Mouse (Mus musculus): ENCODE results near the gene Cela1. TPM values are rescaled to one million over a fixed set of nuclear protein-coding genes. Genes with fewer than 3 reads are reported as not detected.

Gene Cela1
- polyA plus RNA-seq (2014; fragmentation: Illumina TruSeq; extraction: RNeasy Lipid Tissue Mini Kit (QIAGEN cat#74804); ENCODE audit: low read depth, low replicate concordance) = not detected

GRCm38 (mm10) chr15:100687430-100687971, at the start of gene Cela1:
Cela1 (minus strand) TSS chr15:100687921.

GRCm38 (mm10) chr15:100729281-100729985, 41.7 kb upstream of the Cela1 start, which contains the start of gene Galnt6:
Galnt6 (minus strand) TSS chr15:100729376.

GRCm38 (mm10) chr15:100669337-100669736, 18.4 kb downstream of the Cela1 start, which contains the start of gene Bin2:
Bin2 (minus strand) TSS chr15:100669553.

GRCm38 (mm10) chr15:100636700-100637501, 50.8 kb downstream of the Cela1 start, which contains the start of gene Smagp:
Smagp (minus strand) TSS chr15:100636940.

Other genes starting within 250 kb of the Cela1 start
- 8.6 TPM for gene Letmd1, start 218.9 kb downstream of the Cela1 start, polyA plus RNA-seq (2014; fragmentation: Illumina TruSeq; extraction: RNeasy Lipid Tissue Mini Kit (QIAGEN cat#74804); ENCODE audit: low read depth, low replicate concordance)
- gene Csrnp2, start 192.4 kb downstream of the Cela1 start, polyA plus RNA-seq (2014; fragmentation: Illumina TruSeq; extraction: RNeasy Lipid Tissue Mini Kit (QIAGEN cat#74804); ENCODE audit: low read depth, low replicate concordance) = 11.5 TPM
- 9.3 TPM for gene Tfcp2, start 135.9 kb downstream of the Cela1 start, polyA plus RNA-seq (2014; fragmentation: Illumina TruSeq; extraction: RNeasy Lipid Tissue Mini Kit (QIAGEN cat#74804); ENCODE audit: low read depth, low replicate concordance)
- gene Pou6f1, start 87.9 kb downstream of the Cela1 start, polyA plus RNA-seq (2014; fragmentation: Illumina TruSeq; extraction: RNeasy Lipid Tissue Mini Kit (QIAGEN cat#74804); ENCODE audit: low read depth, low replicate concordance) = 12.5 TPM
- 106 TPM for gene Dazap2, start 72.6 kb downstream of the Cela1 start, polyA plus RNA-seq (2014; fragmentation: Illumina TruSeq; extraction: RNeasy Lipid Tissue Mini Kit (QIAGEN cat#74804); ENCODE audit: low read depth, low replicate concordance)
- not detected for gene Smagp, start 51.0 kb downstream of the Cela1 start, polyA plus RNA-seq (2014; fragmentation: Illumina TruSeq; extraction: RNeasy Lipid Tissue Mini Kit (QIAGEN cat#74804); ENCODE audit: low read depth, low replicate concordance)
- 10.4 TPM for gene Bin2, start 18.4 kb downstream of the Cela1 start, polyA plus RNA-seq (2014; fragmentation: Illumina TruSeq; extraction: RNeasy Lipid Tissue Mini Kit (QIAGEN cat#74804); ENCODE audit: low read depth, low replicate concordance)
- 0.36 TPM for gene Galnt6, start 41.5 kb upstream of the Cela1 start, polyA plus RNA-seq (2014; fragmentation: Illumina TruSeq; extraction: RNeasy Lipid Tissue Mini Kit (QIAGEN cat#74804); ENCODE audit: low read depth, low replicate concordance)
- gene Slc4a8, start 73.8 kb upstream of the Cela1 start, polyA plus RNA-seq (2014; fragmentation: Illumina TruSeq; extraction: RNeasy Lipid Tissue Mini Kit (QIAGEN cat#74804); ENCODE audit: low read depth, low replicate concordance) = 14.5 TPM
- 4.8 TPM for gene Scn8a, start 181.9 kb upstream of the Cela1 start, polyA plus RNA-seq (2014; fragmentation: Illumina TruSeq; extraction: RNeasy Lipid Tissue Mini Kit (QIAGEN cat#74804); ENCODE audit: low read depth, low replicate concordance)